Mouse (Mus musculus) bone marrow macrophage, adult 2 months (primary cell): ENCODE measurements around the gene Rasl11b.

ENCODE experiments used
- CTCF ChIP-seq: IDR thresholded peaks from 2 replicates; pipeline ENCODE4 v1.5.1; 2012; ENCODE audit warnings: low read depth, mild to moderate bottlenecking, low read length, moderate library complexity
- POLR2A ChIP-seq: IDR thresholded peaks from 2 replicates; pipeline ENCODE4 v1.6.1; 2012; ENCODE audit warnings: mild to moderate bottlenecking, low read depth, low read length, borderline replicate concordance

GRCm38 (mm10) chr5:74206038-74206437, 11.0 kb downstream of the Rasl11b start:
- no peak for TF ChIP-seq CTCF
- TF ChIP-seq POLR2A = no peak
